Mouse (Mus musculus) lung, postnatal 36 days (tissue): ENCODE results near the gene Cuedc1.

Experiments used
- DNase-seq: peaks from one replicate; pipeline ENCODE4 v3.0.0; 2022; ENCODE audit warnings: mixed read lengths

The Cuedc1 gene

DNA sequence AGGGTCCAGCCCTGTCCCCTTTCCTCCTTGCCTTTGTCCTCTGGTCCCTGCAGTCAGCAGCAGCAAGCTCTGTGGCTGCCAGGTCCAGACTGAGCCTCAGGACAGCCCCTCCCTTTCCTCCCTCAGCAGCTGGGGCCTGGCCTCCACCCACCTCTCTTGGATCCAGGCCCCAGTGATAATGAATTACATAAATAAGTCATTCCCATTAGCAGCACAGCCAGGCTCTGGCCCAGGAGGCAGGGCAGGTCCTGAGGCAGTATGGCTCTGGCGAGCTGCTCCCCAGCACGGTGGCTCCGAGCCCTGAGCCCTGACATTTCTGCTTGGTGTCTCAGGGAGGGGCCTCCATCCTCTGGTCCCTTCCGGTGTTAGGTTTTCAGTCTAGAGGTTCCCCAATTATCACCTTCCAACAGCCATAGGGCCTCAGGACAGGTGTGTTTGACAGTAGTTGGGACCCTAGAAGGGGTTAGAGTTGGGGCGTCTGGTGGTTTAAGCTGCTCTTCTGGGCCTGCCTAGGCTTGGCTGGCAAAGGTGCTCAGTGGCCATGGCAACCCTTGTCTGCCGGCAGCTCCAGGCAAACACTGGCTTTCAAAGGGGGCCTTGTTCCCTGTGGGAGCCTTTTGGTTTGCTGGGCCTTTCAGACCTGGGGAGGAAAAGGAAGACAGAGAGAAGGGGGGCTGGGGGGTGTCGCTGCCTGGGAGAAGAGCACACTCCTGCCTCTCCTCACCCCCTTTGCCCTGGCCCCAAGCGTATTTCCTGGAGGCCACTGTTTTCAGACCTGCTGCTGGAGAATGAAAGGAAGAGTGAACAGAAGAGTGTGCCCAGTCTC lies 21.2 kb downstream of the Cuedc1 start:
- peak; percentile 89 for DNase-seq

DNA sequence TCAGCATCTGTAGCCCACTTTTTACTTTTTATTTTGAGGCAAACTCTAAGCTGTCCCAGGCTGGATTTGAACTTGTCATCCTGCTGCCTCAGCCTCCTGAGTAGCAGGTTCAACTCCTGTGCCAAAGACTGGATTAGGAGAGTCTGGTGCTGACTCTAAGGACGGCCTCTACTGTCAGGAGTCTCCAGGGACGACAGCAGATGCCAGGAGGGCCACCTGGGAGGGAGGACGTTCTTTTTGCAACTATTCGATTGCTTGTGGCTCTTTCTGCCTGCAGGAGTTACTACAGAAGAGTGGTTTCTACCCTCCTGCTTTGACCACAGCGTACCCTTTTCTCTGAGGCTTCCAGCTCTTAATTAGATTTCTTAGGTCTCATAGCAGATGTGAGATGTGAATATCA lies 24.7 kb downstream of the Cuedc1 start:
- DNase-seq, result no peak

DNA sequence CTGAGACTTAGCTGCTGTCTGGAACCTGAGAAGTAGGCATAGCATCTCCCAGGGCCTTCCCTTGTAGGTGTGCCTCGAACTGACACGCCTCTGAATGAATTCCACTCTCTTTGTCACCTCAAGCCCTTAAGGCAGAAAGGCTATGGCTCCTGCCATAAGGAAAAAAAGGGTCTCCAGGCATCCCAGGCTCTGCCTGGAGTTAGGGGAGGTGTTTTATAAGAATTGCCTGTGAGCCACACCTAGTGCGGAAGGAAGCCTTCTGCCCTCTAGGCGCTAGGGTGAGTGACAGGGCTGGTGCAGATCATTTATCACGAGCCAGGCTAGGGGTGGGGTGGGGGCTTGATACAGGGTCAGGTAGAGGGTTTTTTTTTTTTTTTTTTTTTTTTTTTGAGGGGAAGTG lies 25.2 kb downstream of the Cuedc1 start:
- DNase-seq, result no peak

DNA sequence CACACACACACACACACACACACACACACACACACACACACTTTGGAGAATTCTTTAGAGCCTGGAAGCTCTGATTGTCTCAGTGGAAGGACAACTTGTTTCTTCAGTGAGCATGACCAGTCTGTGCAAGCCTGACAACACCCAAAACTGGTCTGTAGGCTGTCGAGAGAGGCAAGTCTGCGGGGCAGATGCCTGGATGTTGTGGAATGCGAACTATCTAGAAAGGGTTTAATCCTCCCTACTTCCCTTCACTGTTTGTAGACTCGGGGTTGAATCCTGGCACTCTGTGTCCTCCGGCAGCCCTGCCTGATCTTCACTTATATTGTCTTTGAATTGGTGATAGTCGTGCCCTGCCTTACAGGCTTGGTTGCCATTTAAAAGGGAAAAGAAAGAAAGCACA lies 25.9 kb downstream of the Cuedc1 start:
- DNase-seq, result no peak

DNA sequence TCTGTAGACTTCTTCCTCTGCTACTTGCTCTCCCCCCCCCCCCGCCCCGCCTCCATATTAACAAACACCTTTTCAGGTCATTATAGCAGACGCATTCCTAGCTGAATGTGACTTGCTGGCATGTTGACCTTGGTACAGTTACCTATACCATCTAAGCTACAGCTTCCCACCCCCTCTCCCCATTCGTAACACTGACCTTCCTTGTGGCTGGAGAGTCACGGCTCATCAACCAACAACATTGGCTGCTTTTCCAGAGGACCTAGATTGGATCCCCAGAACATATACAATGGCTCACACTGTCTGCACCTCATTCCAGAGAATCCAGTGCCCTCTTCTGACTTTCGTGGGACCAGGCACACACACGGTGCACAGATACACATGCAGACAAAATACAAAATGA lies 27.6 kb downstream of the Cuedc1 start:
- DNase-seq, result no peak

DNA sequence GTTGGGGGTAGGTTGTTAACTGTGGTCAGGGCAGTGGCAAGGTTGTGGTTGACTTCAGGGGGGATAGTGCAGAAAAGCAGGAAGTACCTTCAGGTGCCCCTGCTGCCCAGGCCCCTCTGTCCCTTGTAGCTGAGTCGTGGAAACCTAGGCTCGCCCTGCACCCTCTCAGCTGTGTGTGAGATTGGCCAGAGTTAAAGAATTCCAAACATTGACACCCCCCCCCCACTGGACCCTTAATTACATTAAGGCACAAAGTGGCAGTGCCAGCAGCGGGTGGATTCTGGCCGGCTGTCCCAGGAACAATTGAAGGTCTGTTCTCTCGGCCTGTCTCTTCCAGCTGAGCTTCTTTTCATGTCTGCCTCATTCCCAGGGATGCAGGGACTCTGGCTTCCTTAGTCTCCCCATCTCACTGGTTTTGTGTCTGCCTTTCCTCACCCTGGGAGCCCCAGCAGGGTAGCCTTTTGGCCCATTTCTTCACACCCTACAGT lies 28.5 kb downstream of the Cuedc1 start:
- no peak for DNase-seq

DNA sequence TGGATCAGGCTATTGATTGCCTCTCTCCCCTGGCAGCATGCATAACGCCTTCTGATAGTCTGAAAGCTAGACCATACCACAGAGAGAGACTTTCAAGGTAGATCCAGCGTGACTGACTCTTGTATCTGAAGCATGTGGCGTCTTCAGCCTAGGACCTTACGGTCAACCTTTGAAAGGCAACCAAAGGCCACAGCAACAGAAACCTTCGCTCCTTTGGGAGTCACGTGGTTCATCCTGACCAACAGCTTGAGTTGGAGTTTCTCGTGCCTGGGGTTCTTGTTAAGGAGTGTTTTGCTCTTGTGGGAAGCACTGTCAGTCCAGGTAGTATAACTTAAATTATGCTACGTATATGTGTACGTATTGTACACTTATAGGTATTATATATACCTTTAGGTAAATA lies 30.6 kb downstream of the Cuedc1 start:
- DNase-seq, result no peak

DNA sequence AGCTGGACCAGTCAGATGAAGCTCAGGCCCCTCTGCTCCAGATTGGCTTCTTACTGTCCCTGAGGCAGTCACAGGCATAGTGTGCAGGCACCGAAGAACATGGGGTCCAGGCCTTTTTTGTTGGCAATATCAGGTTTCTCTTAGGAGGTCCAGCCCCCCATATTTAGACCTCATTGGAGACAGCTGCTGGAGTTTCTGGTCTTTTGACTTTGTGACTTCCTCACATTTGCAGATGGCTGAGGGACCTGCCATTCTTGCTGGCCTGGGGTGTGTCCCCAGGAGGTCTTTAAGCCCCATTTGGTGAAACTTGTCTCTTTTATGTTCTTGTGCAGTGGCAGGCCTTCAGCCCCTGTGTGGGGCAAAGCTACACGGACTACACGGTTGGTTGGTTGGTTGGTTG lies 31.4 kb downstream of the Cuedc1 start:
- no peak for DNase-seq

DNA sequence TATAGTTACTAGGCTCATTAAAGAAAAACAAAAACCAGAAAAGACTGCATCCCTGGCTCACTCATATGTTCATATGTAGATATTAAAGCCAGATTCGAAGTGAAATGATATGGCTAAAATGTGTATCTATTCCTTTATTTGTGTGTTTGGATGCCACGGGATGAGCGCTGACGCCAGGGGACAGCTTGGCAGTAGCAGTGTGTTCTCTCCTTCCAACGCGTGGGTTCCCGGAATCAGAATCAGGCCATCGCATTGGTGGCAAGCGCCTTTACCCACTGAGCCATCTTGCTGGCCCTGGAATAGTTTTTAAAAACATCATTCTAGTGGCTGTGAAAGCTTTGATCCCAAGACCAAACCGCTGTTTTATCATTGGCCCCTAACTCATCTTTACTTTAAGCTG lies 32.1 kb downstream of the Cuedc1 start:
- DNase-seq, result no peak

DNA sequence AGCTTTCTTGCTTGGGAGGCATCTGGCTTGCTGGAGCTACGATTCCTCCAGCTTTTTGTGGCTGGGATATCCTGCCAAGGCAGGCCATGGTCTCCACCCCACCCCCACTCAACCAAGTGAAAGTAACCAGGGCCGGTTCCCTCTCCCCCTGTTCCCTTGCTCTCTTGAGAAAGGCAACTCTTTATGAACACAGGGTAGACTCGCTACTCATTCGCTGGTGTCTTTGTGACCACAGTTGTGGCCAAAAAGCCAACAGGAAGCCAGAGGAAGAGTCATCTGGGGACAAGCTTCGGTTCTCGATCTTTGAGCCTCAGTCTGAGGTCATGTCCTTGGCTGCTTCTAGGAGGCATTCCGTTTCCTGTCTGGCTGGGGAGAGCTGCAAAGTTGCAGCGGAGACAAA lies 34.0 kb downstream of the Cuedc1 start:
- peak; percentile 83 for DNase-seq

DNA sequence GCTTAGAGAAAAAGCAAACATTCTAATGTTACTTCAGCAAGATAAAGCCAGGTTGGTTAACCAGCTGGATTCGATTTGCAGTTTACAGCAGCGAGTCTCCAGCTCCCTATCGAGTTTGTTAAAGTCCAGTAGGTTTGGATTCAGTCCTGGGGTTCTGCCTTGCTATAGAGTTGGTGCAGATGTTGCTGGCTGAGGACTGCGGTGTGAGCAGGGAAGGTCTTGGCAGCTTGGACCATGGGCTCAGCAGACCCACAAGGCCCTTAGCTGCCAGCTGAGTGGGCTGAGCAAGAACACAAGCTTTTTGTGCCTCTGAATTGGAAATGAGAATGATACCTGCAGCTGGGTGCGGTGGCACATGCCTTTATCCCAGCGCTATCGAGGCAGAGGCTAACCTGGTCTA lies 37.4 kb downstream of the Cuedc1 start:
- no peak for DNase-seq

DNA sequence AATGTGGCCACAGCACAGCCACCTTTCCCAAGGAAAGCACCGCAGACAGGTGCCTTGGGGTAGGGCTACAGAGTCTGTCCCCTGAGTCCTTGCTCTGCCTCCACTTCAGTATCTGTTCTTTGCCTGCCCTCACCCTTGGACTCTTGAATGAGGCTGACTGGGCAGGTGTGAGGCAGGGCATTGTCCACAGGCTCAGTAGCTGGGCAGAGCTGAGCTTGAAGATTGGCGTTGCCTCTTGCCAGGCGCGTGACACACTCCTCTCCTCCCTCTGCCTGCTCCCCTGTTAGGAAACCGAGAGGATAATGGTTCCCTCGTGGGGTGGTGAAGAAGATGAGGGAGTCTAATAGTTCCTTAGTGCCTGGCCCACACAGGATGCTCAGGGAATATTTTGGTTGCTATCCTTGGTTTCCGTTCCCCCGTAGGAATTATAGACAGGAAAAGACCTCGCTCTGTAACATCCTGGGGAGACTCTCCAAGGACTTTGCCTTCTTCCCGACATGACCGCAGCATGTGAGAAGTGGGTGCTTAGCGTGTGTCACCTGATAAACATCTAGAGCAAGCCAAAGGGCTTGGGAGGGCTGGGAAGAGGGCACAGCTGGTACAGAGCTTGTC lies 40.1 kb downstream of the Cuedc1 start:
- DNase-seq, result peak; percentile 42

DNA sequence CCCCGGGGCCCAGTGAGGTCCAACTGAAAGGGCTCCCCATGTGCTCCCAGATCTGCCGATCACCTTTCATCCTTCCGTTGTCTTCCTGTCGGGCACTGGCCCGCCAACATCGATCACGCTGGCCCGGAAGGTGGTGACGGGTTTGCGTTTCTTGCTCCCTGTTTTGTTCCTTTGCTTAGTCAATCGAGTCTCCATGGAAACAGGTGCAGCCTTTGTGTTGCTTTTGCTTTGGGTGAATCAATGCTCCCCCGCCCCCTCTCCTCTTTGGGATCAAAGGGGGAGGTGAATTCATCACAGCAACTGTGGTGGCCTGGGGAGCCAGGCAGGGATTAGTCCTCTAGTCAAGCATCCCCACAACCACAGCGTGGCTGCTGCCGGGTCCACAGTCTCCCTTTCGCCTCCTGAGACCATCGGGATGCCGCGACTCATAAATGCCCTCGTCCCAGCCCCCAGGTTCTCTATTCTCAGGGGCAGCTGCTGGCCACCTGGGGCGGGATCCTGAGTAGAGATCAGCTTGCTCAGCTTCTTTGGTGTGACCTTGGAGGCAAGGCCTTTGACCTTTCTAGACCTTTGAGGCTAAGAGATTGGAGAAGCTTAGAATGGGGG lies 41.5 kb downstream of the Cuedc1 start:
- no peak for DNase-seq

DNA sequence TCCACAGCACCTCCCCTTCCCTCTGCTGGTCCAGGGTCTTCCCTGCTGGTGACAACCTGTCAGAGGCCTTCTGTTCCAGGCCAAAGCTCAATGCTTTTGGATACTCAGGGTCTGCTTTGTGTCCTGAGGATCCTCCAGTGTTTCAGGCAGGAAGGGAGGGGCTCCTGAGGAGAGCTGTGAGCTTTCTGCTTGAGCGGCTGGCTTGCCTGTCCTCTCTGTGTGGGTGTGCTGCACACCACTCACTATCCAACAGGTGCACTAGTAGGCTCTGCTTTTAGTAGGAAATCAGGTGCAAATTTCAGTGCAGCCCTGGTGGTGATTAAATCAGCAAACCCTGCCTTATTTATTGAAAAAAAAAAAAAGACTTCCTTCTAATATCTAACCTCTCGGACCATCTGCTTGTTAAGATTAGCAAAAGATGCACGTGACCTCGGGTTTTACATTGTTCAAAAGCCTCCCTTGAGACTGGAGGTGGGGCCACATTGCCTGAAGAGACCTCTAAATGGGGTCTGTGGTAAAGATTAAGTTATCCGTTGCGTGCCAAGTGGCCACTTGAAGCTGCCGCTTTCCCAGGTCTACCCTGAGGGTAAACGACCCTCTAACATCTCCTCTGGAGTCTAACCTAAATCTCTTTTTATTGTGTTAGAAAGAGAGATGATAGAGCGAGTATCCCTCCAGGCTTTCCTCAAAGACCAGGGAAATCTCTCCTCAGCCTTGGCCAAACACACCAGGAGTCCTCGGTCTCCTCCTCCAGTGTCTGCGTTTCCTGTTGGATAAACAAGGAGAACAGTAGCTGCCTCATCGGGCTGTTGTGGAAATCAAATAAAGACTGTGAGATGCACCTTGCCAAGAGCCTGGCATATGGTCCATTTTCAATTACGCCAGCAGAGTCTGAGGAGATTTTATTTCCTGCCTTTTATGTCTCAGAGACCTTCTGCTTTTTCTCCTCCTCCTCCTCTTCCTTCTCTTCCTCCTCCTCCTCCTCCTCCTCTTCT lies 42.5 kb downstream of the Cuedc1 start:
- peak; percentile 53 for DNase-seq

DNA sequence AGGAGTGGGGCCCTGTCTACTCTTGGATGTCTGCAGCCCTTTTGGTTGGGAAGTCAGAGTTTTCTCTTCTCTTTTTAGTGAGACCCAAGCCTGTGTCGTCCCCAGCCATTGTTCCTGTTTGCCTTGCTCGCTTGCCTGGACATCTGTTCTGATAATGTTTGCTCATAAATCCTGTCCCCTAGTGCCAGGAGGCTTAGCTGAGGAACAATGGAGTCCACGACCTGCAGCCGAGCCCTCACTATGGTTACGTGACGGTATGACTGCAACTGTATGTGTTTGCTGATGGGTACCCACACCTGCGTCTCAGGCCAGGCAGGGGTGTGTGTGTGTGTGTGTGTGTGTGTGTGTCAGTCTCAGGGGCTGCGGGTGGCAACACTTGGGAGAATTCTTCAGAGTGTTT lies 44.5 kb downstream of the Cuedc1 start:
- no peak for DNase-seq

DNA sequence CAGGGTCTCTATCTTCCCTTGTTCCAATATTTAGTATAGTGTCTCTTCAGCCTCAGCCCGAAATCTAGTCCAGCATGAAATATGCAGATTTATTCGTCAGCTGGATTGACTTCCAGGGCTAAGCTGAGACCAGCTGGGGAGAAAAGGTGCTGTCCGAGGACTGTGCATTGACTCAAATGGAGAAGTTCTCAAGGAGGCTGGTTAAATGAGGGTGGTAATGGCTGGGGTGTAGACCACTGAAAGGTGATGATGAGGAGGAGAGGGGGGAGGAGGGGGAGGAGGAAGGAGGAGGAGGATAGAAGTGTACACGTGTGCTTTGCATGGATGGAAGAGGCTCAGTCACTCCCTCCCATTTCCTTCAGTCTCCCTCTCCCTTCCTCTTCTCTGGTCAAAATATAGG lies 46.2 kb downstream of the Cuedc1 start:
- no peak for DNase-seq

DNA sequence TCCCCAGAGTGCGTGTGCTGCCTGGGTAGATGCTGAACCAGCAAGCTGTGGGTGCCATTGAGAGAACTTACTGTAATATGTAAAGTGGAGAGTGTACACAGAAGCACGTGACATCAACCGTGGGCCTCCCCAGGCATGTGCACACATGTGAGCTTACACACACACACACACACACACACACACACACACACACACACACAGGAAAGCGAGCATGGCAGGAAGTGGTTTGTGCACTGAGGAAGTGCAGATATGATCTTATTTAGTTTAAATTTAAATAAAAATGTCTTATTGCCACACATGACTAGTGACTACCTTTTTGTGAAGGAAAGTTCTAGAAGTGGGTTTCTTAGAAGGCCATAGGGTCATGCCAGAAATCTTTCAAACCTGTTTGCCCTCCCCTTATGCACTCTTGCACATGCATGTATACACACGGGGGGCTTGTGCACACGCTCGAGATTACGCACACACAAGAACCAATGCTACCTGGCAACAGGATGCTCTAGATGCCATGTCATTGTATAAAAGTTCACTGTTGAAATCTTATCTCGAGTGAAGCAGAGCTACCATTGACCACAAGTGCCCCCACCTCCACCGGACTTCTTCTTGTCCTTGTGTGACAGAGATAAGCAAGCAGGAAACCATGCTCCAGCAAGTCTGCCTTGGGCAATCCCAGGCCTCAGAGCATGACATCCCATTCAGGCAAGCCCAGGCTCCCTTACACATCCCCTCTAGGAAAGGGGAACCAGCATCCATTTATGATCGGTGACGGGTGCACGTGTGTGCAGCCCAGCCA lies 47.6 kb downstream of the Cuedc1 start:
- peak; percentile 79 for DNase-seq

DNA sequence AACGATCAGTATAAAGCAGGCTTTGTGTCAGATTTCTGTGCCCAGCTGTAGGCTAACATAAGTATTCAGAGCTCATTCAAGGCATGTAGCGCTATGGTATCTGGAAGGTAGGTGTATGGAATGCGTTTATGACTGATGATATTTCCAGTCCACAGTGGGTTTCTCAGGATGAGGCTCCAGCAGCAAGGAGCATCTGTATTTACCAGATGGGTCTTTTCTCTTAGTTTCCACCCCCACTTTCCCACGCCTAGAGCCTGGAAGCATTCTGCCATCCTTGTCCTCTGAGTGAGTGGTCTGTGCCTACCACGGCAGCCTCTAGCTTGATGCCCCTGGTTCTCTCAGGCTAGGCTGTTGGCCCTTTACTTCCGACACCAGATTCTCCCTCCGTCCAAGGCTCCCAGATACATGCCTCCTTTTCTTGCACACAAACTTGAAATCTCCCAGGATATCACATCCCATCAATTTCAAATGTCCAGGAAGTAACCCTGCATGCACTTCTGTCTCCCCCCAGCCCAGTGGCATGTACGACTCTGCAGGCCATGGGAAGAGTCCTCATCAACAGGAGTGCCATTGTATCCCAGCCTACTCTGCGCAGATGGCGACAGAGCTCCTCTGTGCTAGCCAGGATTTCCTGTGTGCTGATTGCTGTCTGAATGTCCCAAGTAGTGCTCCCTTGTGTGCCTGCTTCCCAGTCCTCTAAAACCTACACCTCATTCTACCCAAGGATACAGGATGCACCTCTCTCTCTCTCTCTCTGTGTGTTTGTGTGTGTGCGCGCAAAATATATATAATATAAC lies 48.6 kb downstream of the Cuedc1 start:
- DNase-seq, result peak; percentile 47

DNA sequence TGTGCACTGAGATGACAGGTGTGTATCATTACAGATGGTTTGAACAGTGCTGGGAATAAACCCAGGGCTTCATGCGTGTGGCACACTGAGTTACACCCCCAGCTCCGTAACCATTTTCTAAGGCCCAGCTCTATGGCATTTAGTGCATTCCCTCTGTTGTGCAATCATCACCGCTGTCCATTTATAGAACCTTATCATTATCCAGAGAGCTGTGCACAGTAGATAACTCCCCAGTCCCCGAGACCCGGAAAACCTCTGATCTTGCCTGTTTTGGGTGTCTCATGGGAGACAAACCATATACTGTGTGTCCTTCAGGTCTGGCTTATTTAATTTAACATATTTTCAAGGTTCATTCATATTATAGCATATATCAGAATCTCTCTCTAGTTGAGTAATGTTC lies 49.5 kb downstream of the Cuedc1 start:
- no peak for DNase-seq

DNA sequence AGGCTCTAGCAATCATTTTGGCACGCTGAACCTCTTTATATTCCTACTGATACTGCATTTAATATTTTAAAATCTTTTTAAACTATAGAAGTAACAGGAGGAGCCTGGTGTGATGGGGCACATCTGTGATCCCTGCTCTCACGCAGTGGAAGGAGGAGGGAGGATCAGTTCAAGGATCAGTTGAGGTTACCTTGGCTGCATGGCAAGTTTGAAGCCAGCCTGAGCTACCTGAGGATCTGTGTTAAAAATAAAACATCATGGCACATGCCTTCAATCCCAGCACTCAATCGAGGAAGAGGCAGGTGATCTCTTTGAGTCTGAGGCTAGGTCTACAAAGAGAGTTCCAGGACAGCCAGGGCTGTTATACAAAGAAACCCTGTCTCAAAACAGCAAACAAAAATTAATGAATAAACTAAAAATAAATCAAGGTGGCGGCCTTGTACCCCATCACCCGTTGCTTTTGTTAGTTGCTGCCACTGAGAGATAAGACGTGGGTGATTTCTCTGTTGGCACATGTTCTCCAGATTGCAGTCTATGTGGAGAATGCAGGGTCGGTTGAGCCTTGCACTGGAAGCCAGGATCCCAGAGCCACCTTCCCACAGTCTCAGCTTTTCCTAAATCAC lies 50.3 kb downstream of the Cuedc1 start:
- no peak for DNase-seq
